In the genomic region with DNA sequence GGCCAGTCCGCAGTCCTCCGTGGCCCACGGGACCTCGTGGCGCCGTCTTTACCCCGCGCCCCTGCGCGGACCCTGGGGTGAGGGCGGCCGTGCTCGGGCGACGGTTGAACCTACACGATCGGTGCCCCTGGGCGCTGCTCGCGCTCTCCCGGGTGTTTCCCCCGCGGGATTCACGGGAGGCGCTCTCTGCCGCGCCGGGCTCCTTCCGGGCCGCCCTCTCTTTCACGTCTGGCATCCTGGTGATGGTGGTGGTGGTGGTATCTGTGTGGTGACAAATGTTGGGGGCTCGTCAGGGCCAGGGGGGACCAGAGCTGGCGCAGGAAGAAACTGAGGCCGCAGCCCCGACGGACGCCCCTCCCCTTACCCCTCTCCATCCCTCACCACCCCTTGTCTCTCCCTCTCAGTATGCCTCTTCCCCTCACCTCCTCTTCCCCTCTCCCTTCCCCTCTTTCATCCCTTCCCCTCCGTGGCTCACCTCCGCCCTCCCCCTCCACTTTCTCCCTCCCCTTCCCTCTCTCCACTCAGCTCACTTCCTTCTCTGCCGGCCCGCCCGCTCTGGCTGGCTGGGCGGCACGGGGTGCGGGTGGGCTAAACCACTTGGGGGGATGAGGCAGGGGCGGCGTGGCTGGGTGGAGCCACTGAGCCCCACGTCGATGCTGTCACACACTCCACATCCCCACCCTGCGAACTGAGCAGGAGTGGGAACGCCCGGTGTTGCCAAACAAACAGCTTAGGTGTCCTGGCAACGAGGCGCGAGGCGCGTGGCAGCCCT, we compare ENCODE assay signal across 8 mouse cellular contexts. TPM values are rescaled to one million over a fixed set of nuclear protein-coding genes. Genes with fewer than 3 reads are reported as not detected.
DNase-seq lines count a peak whose midpoint lies in the region; ATAC-seq and TF ChIP-seq lines count a peak whose summit lies in the region.

A gene (minus strand): TSS at position 595 of the 772 bp plus-strand sequence.

- no peaks in the 10 kb centered on the region for H3K79me2 ChIP-seq in myocyte (ENCODE audit: control insufficient read depth, insufficient read depth)

- no peaks in the 10 kb centered on the region for H3K9me3 ChIP-seq in E14TG2a.4 (ENCODE audit: low read length)
- no peaks in the 10 kb centered on the region for H3K9me3 ChIP-seq in hindbrain, embryonic 12.5 days (replicated peaks)
- H3K9me3 ChIP-seq in liver, embryonic 13.5 days (replicated peaks), result no peaks in the 10 kb centered on the region

- WGBS in hindbrain, embryonic 12.5 days, result 3% methylated on average over 49 of the region's 57 CpGs
- 2% methylated on average over 55 of the region's 57 CpGs for WGBS in liver, embryonic 13.5 days (ENCODE audit: insufficient replicate concordance)

- H3K36me3 ChIP-seq in E14TG2a.4 (ENCODE audit: insufficient read depth, low read length), result no peaks in the 10 kb centered on the region
- H3K36me3 ChIP-seq in hindbrain, embryonic 12.5 days, result no peaks in the 10 kb centered on the region
- H3K36me3 ChIP-seq in liver, embryonic 13.5 days, result no peaks in the 10 kb centered on the region
- H3K36me3 ChIP-seq in myocyte (ENCODE audit: control insufficient read depth, insufficient read depth), result no peaks in the 10 kb centered on the region

- H3K27me3 ChIP-seq in E14TG2a.4 (ENCODE audit: insufficient read depth, low read length), result no peaks in the 10 kb centered on the region
- peaks cover 19% of the 10 kb centered on the region for H3K27me3 ChIP-seq in hindbrain, embryonic 12.5 days
- H3K27me3 ChIP-seq in liver, embryonic 13.5 days, result peaks cover 16% of the 10 kb centered on the region
- peaks cover 27% of the 10 kb centered on the region for H3K27me3 ChIP-seq in myocyte (ENCODE audit: control insufficient read depth, insufficient read depth, insufficient read length)

- peak within 1 kb of the TSS; percentile 82 for H3K4me3 ChIP-seq in gastrocnemius, adult 2 months
- peak within 1 kb of the TSS; percentile 96 for H3K4me3 ChIP-seq in E14TG2a.4 (replicated peaks; ENCODE audit: low read length)
- peak within 1 kb of the TSS; percentile 63 for H3K4me3 ChIP-seq in hindbrain, embryonic 12.5 days
- peak within 1 kb of the TSS; percentile 65 for H3K4me3 ChIP-seq in liver, embryonic 13.5 days (replicated peaks)
- H3K4me3 ChIP-seq in myocyte, result no peak within 1 kb of the TSS

- H3ac ChIP-seq in myocyte (ENCODE audit: control insufficient read depth, insufficient read length), result no peak within 1 kb of the TSS

- no peak within 1 kb of the TSS for H3K27ac ChIP-seq in gastrocnemius, adult 2 months
- H3K27ac ChIP-seq in hindbrain, embryonic 12.5 days, result peak within 1 kb of the TSS; percentile 30; the same call in 1 of the 2 replicates
- H3K27ac ChIP-seq in liver, embryonic 13.5 days, result no peak within 1 kb of the TSS

- no peak for TF ChIP-seq CTCF in gastrocnemius, adult 2 months (IDR thresholded peaks at IDR 0.05)
- no peak for TF ChIP-seq CTCF in E14TG2a.4 (conservative IDR thresholded peaks at IDR 0.05; ENCODE audit: low read length)

- intact Hi-C loops in gastrocnemius, adult 2 months (cut with DNase I), result no loop called here
- intact Hi-C loops in gastrocnemius, postnatal 36 days (cut with DNase I), result loop anchor here (2.0 kb wide), 1 partner anchor 89 kb away; no protein-coding TSS in a partner anchor

- DNase-seq in gastrocnemius, adult 2 months, result peak; percentile 55
- DNase-seq in gastrocnemius, postnatal 36 days, result no peak
- peak; percentile 78 for DNase-seq in embryo, embryonic 9.5 days (ENCODE audit: extremely low spot score)
- DNase-seq in liver, embryonic 13.5 days, result peak; percentile 15
- peak; percentile 90 for DNase-seq in thymus, postnatal 14 days

- H3K4me1 ChIP-seq in E14TG2a.4 (replicated peaks; ENCODE audit: low read depth, low read length), result peaks cover 65% of the 10 kb centered on the region
- peaks cover 16% of the 10 kb centered on the region; the same call in 1 of the 2 replicates for H3K4me1 ChIP-seq in hindbrain, embryonic 12.5 days
- peaks cover 31% of the 10 kb centered on the region for H3K4me1 ChIP-seq in liver, embryonic 13.5 days (replicated peaks)

- peak within 1 kb of the TSS; percentile 71 for H3K9ac ChIP-seq in hindbrain, embryonic 12.5 days
- H3K9ac ChIP-seq in liver, embryonic 13.5 days, result peak within 1 kb of the TSS; percentile 65

- no peak for TF ChIP-seq POLR2A in myocyte (IDR thresholded peaks at IDR 0.05; ENCODE audit: insufficient read length, low read depth)

- H3K4me2 ChIP-seq in hindbrain, embryonic 12.5 days (replicated peaks), result peak within 1 kb of the TSS; percentile 99
- H3K4me2 ChIP-seq in liver, embryonic 13.5 days, result peak within 1 kb of the TSS; percentile 92
- peak within 1 kb of the TSS; percentile 82 for H3K4me2 ChIP-seq in myocyte (ENCODE audit: low read depth)

- ATAC-seq in hindbrain, embryonic 12.5 days (ENCODE audit: low FRiP score), result peak; percentile 94
- peak; percentile 31; the same call in 1 of the 2 replicates for ATAC-seq in liver, embryonic 13.5 days (ENCODE audit: low read depth)

TF ChIP-seq in myocyte, 11 proteins besides CTCF, POLR2A, EP300 and RAD21:
- no peak for TF ChIP-seq MYOG (IDR thresholded peaks at IDR 0.05; ENCODE audit: control insufficient read depth in 1 of 3, insufficient read depth in 1 of 3, insufficient read length in 2 of 3, low read depth in 2 of 3)
- no peak for TF ChIP-seq CEBPB (IDR thresholded peaks at IDR 0.05; ENCODE audit: insufficient read depth, poor library complexity, severe bottlenecking)
- no peak for TF ChIP-seq E2F4 (IDR thresholded peaks at IDR 0.05; ENCODE audit: insufficient read depth)
- TF ChIP-seq TCF3 (IDR thresholded peaks at IDR 0.05; ENCODE audit: insufficient read length, low read depth), result no peak
- TF ChIP-seq SRF (IDR thresholded peaks at IDR 0.05; ENCODE audit: control insufficient read depth, insufficient read length, low read depth), result no peak
- no peak for TF ChIP-seq MYOD1 (IDR thresholded peaks at IDR 0.05; ENCODE audit: control insufficient read depth in 1 of 3, insufficient read length in 2 of 3, low read depth in 2 of 3)
- TF ChIP-seq USF1 (IDR thresholded peaks at IDR 0.05; ENCODE audit: low read depth), result no peak
- TF ChIP-seq REST (IDR thresholded peaks at IDR 0.05; ENCODE audit: insufficient read depth, insufficient read length), result no peak

RNA-seq across cellular contexts. Expression of the gene that starts here (rescaled TPM):
- not detected for total RNA-seq in gastrocnemius, adult 2 months (2021)
- not detected for total RNA-seq in gastrocnemius, postnatal 36 days (2021)
- 1.9 and 2.6 TPM in 2 replicates for polyA plus RNA-seq in hindbrain, embryonic 12.5 days (2016; fragmentation: Nextera tagmentation; extraction: Ambion mirVana)
- polyA plus RNA-seq in liver, embryonic 13.5 days (2015; fragmentation: Nextera tagmentation; extraction: Ambion mirVana), result 0.15 and 0.22 TPM in 2 replicates
- polyA plus RNA-seq in myocyte (2012; fragmentation: generic; extraction: Trizol), result not detected

Comparison
In these comparisons a context has a peak if more than half of its experiments do, and no peak if none do; other contexts are left out.
1. Peak in DNase-seq and H3K4me3 ChIP-seq in gastrocnemius, adult 2 months; RNA of the gene not detected or under 1 TPM.
2. Peak in DNase-seq, ATAC-seq, H3K4me3 ChIP-seq, H3K9ac ChIP-seq and H3K4me2 ChIP-seq in liver, embryonic 13.5 days; RNA of the gene not detected or under 1 TPM.
3. DNase-seq: peak in embryo, embryonic 9.5 days (single experiment) and thymus, postnatal 14 days (single experiment); none in gastrocnemius, postnatal 36 days (0 of 2).
4. Peak in every context shown above with its lines, with median percentiles within 50 percentile points of each other: H3K4me2 ChIP-seq.